Mouse (Mus musculus): Measurements from ENCODE around the gene Krt76. TPM values are rescaled to one million over a fixed set of nuclear protein-coding genes. Genes with fewer than 3 reads are reported as not detected.

The Krt76 gene
- 0.07 TPM in 1 of 2 replicates, not detected in the other for polyA plus RNA-seq (2012; rRNA removed)

DNA sequence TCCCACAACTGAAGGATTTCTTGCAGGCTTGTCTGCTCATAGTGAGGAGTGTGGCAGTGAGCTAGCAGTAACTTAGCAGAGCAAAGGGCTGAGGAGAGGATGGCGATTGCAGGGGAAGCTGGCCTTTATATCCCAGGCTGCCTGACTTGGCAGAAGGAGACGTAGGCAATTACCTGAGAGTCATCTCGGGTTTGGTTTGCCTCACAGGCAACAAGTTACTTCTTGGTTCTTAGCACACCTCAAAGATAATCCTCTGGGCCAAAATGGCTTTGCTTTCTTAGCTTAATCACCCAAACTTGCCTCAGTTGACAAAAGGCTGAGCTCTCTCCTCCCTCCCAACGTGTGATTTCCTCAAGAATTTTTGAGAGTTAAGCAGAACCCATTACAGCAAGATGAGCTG is at the start of gene Krt76:
TSS of gene Krt76 (minus strand) at position 101 of the 400 bp plus-strand sequence.
- Histone ChIP-seq H3K4me3 (ENCODE audit: extremely low read depth, insufficient read depth, insufficient read length) (no peak within 1 kb of the TSS), H3K4me1 (ENCODE audit: control insufficient read depth, insufficient read depth, insufficient read length) (no peaks in the 10 kb centered on the region), H3K36me3 (ENCODE audit: control insufficient read depth, insufficient read depth, low read length) (no peaks in the 10 kb centered on the region), H3K27me3 (ENCODE audit: control insufficient read depth, insufficient read depth, low read length) (no peaks in the 10 kb centered on the region), H3K27ac (ENCODE audit: insufficient read depth, low read length) (no peak within 1 kb of the TSS)
- WGBS, result 57% methylated on average over 4 of the region's 4 CpGs
- no peak for DNase-seq (ENCODE audit: low read depth in 1 of 2, low spot score in 2 of 2)
- TF ChIP-seq POLR2A (IDR thresholded peaks at IDR 0.05; ENCODE audit: low read depth, low read length) (no peak), CTCF (IDR thresholded peaks at IDR 0.05; ENCODE audit: extremely low read depth, insufficient read depth, insufficient read length, insufficient replicate concordance) (no peak)

DNA sequence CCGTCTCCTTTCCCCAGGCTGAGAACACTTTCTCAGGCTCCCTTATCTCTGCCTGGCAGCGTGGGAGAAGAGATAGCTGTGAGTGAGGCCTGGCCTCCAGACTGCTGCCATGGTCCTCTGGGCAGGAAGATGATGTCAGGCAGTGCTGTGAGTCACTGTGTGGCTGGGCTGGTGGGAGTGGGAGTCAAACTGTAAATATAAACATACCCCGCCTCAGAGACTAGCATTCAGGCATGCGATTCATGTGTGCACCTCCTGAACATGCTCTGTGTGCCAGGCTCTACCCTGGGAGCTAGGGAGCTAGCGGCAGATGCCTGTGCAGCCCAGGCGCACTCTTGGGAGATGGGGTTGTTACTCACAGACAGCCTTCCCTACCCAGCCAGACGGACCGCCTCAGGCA is 49.2 kb upstream of the Krt76 start:
- Histone ChIP-seq H3K4me3 (ENCODE audit: extremely low read depth, insufficient read depth, insufficient read length) (no peak overlapping the region), H3K27me3 (ENCODE audit: control insufficient read depth, insufficient read depth, low read length) (no peaks in the 10 kb centered on the region), H3K4me1 (ENCODE audit: control insufficient read depth, insufficient read depth, insufficient read length) (no peaks in the 10 kb centered on the region), H3K36me3 (ENCODE audit: control insufficient read depth, insufficient read depth, low read length) (no peaks in the 10 kb centered on the region), H3K27ac (ENCODE audit: insufficient read depth, low read length) (no peak overlapping the region)
- DNase-seq (ENCODE audit: low read depth in 1 of 2, low spot score in 2 of 2), result no peak
- TF ChIP-seq POLR2A (IDR thresholded peaks at IDR 0.05; ENCODE audit: low read depth, low read length) (no peak), CTCF (IDR thresholded peaks at IDR 0.05; ENCODE audit: extremely low read depth, insufficient read depth, insufficient read length, insufficient replicate concordance) (no peak)
- 67% methylated on average over 8 of the region's 8 CpGs for WGBS

DNA sequence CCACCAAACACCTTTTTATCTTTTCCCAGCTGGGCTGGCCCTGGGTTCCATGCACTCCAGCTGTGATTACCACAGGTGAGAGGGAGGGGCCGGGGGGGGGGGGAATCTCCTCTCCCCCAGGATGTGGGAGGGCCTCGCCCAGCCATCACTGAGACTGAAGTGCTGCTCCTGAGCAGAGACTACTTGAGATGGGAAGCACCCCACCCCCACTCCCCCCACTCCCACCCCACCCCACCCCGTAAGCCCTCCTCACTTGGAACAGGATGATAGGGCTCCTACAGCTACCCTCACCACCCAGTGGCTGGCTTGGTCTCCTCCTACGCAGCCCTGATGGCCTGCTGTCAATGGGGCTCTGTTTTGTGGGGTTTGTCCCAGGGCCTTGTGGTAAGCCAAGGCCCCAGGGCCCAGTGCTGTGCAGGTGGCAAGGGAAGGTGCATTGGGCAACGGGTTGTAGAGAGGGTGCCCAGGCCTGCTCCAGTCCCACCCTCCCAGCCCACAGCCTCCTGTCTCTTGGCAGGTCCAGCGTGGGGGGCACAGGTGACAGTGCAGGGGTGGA is 47.6 kb upstream of the Krt76 start, which contains the start of gene Krt79:
TSS of gene Krt79 (minus strand) at position 51 of the 556 bp plus-strand sequence.
- WGBS, result 73% methylated on average over 6 of the region's 6 CpGs
- Histone ChIP-seq H3K4me1 (ENCODE audit: control insufficient read depth, insufficient read depth, insufficient read length) (no peaks in the 10 kb centered on the region), H3K27ac (ENCODE audit: insufficient read depth, low read length) (no peak within 1 kb of the TSS), H3K27me3 (ENCODE audit: control insufficient read depth, insufficient read depth, low read length) (no peaks in the 10 kb centered on the region), H3K4me3 (ENCODE audit: extremely low read depth, insufficient read depth, insufficient read length) (no peak within 1 kb of the TSS), H3K36me3 (ENCODE audit: control insufficient read depth, insufficient read depth, low read length) (no peaks in the 10 kb centered on the region)
- DNase-seq (ENCODE audit: low read depth in 1 of 2, low spot score in 2 of 2), result no peak
- TF ChIP-seq POLR2A (IDR thresholded peaks at IDR 0.05; ENCODE audit: low read depth, low read length) (no peak), CTCF (IDR thresholded peaks at IDR 0.05; ENCODE audit: extremely low read depth, insufficient read depth, insufficient read length, insufficient replicate concordance) (no peak)

- no peak for TF ChIP-seq CTCF (IDR thresholded peaks at IDR 0.05; ENCODE audit: extremely low read depth, insufficient read depth, insufficient read length, insufficient replicate concordance)
- TF ChIP-seq POLR2A (IDR thresholded peaks at IDR 0.05; ENCODE audit: low read depth, low read length), result no peak
- H3K36me3 ChIP-seq (ENCODE audit: control insufficient read depth, insufficient read depth, low read length), result no peaks in the 10 kb centered on the region
- H3K27ac ChIP-seq (ENCODE audit: insufficient read depth, low read length), result no peak overlapping the region
- H3K4me1 ChIP-seq (ENCODE audit: control insufficient read depth, insufficient read depth, insufficient read length), result no peaks in the 10 kb centered on the region
- H3K4me3 ChIP-seq (ENCODE audit: extremely low read depth, insufficient read depth, insufficient read length), result no peak overlapping the region
- 85% methylated on average over 9 of the region's 9 CpGs for WGBS
- no peaks in the 10 kb centered on the region for H3K27me3 ChIP-seq (ENCODE audit: control insufficient read depth, insufficient read depth, low read length)
- DNase-seq (ENCODE audit: low read depth in 1 of 2, low spot score in 2 of 2), result no peak
Measured at GRCm38 (mm10) chr15:101938600-101939308, 46.0 kb upstream of the Krt76 start.

DNA sequence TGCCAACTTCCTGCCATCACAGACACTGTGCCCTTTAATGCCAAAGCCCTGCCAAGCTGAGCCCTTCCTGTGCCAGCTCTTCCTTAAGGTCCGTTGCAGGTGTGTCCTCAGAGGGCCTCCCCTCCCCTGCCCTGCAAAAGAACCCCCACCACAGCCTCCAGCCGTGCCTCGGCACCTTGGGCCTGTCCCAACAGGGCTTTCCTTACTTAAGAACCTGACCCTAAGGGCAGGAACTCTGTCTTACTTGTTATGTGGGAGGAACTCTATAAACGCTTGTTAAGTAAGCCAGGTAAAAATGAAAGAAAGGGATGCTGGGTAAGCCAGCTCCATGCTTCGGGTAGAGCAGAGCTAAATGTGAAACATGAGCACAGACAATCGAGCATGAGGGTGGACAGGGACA is 40.3 kb upstream of the Krt76 start:
- no peaks in the 10 kb centered on the region for H3K4me1 ChIP-seq (ENCODE audit: control insufficient read depth, insufficient read depth, insufficient read length)
- no peak overlapping the region for H3K27ac ChIP-seq (ENCODE audit: insufficient read depth, low read length)
- 69% methylated on average over 6 of the region's 6 CpGs for WGBS
- TF ChIP-seq POLR2A (IDR thresholded peaks at IDR 0.05; ENCODE audit: low read depth, low read length), result no peak
- H3K27me3 ChIP-seq (ENCODE audit: control insufficient read depth, insufficient read depth, low read length), result peaks cover 1% of the 10 kb centered on the region; the same call in 1 of the 2 replicates
- DNase-seq (ENCODE audit: low read depth in 1 of 2, low spot score in 2 of 2), result no peak
- H3K36me3 ChIP-seq (ENCODE audit: control insufficient read depth, insufficient read depth, low read length), result no peaks in the 10 kb centered on the region
- H3K4me3 ChIP-seq (ENCODE audit: extremely low read depth, insufficient read depth, insufficient read length), result no peak overlapping the region

GRCm38 (mm10) chr15:101929666-101930065 is 36.9 kb upstream of the Krt76 start:
- 7% methylated on average over 17 of the region's 17 CpGs for WGBS
- H3K36me3 ChIP-seq (ENCODE audit: control insufficient read depth, insufficient read depth, low read length), result no peaks in the 10 kb centered on the region
- H3K27me3 ChIP-seq (ENCODE audit: control insufficient read depth, insufficient read depth, low read length), result peaks cover 1% of the 10 kb centered on the region; the same call in 1 of the 2 replicates
- H3K27ac ChIP-seq (ENCODE audit: insufficient read depth, low read length), result no peak overlapping the region
- no peak for DNase-seq (ENCODE audit: low read depth in 1 of 2, low spot score in 2 of 2)
- no peaks in the 10 kb centered on the region for H3K4me1 ChIP-seq (ENCODE audit: control insufficient read depth, insufficient read depth, insufficient read length)
- H3K4me3 ChIP-seq (ENCODE audit: extremely low read depth, insufficient read depth, insufficient read length), result no peak overlapping the region
- TF ChIP-seq CTCF (IDR thresholded peaks at IDR 0.05; ENCODE audit: extremely low read depth, insufficient read depth, insufficient read length, insufficient replicate concordance) (no peak), POLR2A (IDR thresholded peaks at IDR 0.05; ENCODE audit: low read depth, low read length) (no peak)

- Histone ChIP-seq H3K27ac (ENCODE audit: insufficient read depth, low read length) (no peak overlapping the region), H3K4me1 (ENCODE audit: control insufficient read depth, insufficient read depth, insufficient read length) (no peaks in the 10 kb centered on the region), H3K27me3 (ENCODE audit: control insufficient read depth, insufficient read depth, low read length) (peaks cover 1% of the 10 kb centered on the region; the same call in 1 of the 2 replicates), H3K4me3 (ENCODE audit: extremely low read depth, insufficient read depth, insufficient read length) (no peak overlapping the region), H3K36me3 (ENCODE audit: control insufficient read depth, insufficient read depth, low read length) (no peaks in the 10 kb centered on the region)
- no peak for DNase-seq (ENCODE audit: low read depth in 1 of 2, low spot score in 2 of 2)
- 23% methylated on average over 9 of the region's 9 CpGs for WGBS
- no peak for TF ChIP-seq POLR2A (IDR thresholded peaks at IDR 0.05; ENCODE audit: low read depth, low read length)
- no peak for TF ChIP-seq CTCF (IDR thresholded peaks at IDR 0.05; ENCODE audit: extremely low read depth, insufficient read depth, insufficient read length, insufficient replicate concordance)
Measured at GRCm38 (mm10) chr15:101929087-101929486, 36.4 kb upstream of the Krt76 start.
